Comparison of ENCODE assay signal across 20 mouse cellular contexts in genomic region chr5:146652874-146653273, GRCm38 (mm10).
"Had no signal": no experiment of that assay in that cellular context is flagged by ENCODE, and none has a peak within 500 bp of the region (broad histone marks: within the 10 kb centered on the region; RNA-seq: fewer than 3 reads in every experiment).

No protein-coding gene starts in this region.

- H3K9me3 ChIP-seq: lung, embryonic 15.5 days; midbrain, embryonic 10.5 days; midbrain, embryonic 12.5 days; neural tube, embryonic 13.5 days; neural tube, embryonic 15.5 days had no signal

- DNase-seq: lung, adult 2 months; lung, postnatal 14 days; lung, postnatal 36 days; midbrain, embryonic 14.5 days; retina, postnatal 1 day; right cerebral cortex, adult 18-20 months; right cerebral cortex, postnatal 25 days; right cerebral cortex, postnatal 4 days; spleen, adult 18-20 months; thymus, adult 18-20 months; thymus, postnatal 14 days; thymus, postnatal 36 days had no signal

- H3K36me3 ChIP-seq: lung, embryonic 15.5 days; midbrain, embryonic 10.5 days; midbrain, embryonic 12.5 days; neural tube, embryonic 13.5 days; neural tube, embryonic 15.5 days had no signal

- H3K9ac ChIP-seq: lung, embryonic 15.5 days; midbrain, embryonic 12.5 days; neural tube, embryonic 13.5 days; neural tube, embryonic 15.5 days had no signal

- H3K27me3 ChIP-seq: lung, embryonic 15.5 days had no signal

- H3K27ac ChIP-seq: lung, embryonic 15.5 days; midbrain, embryonic 10.5 days; midbrain, embryonic 12.5 days; neural tube, embryonic 13.5 days; neural tube, embryonic 15.5 days had no signal

- ATAC-seq: lung, postnatal 0 days; midbrain, embryonic 16.5 days had no signal

- H3K4me2 ChIP-seq: lung, embryonic 15.5 days; midbrain, embryonic 12.5 days; neural tube, embryonic 13.5 days; neural tube, embryonic 15.5 days had no signal

- H3K4me1 ChIP-seq: lung, embryonic 15.5 days; neural tube, embryonic 15.5 days had no signal

- H3K4me3 ChIP-seq: lung, embryonic 15.5 days; midbrain, embryonic 10.5 days; midbrain, embryonic 12.5 days; myocyte; neural tube, embryonic 13.5 days; neural tube, embryonic 15.5 days had no signal
